In genomic region chr2:174294457-174294856, GRCm38 (mm10) we compare ENCODE assay signal across 8 mouse cellular contexts. TPM values are rescaled to one million over a fixed set of nuclear protein-coding genes. Genes with fewer than 3 reads are reported as not detected.
A peak's percentile ranks its signal among the peaks of the same experiment; 100 is the strongest.
DNase-seq lines count a peak whose midpoint lies in the region; ATAC-seq lines count a peak whose summit lies in the region.

No protein-coding gene starts in this region.

- ATAC-seq in kidney, embryonic 14.5 days (ENCODE audit: low FRiP score, low TSS enrichment), result no peak
- ATAC-seq in intestine, embryonic 14.5 days (replicated peaks; ENCODE audit: low FRiP score, low TSS enrichment, low read depth), result no peak
- ATAC-seq in neural tube, embryonic 12.5 days (ENCODE audit: low FRiP score, low read depth), result no peak

- H3K4me2 ChIP-seq in kidney, embryonic 14.5 days (replicated peaks; ENCODE audit: low read depth, low read length), result peak overlapping the region; percentile 47
- H3K4me2 ChIP-seq in intestine, embryonic 14.5 days (ENCODE audit: low read length), result peak overlapping the region; percentile 56
- H3K4me2 ChIP-seq in neural tube, embryonic 12.5 days (replicated peaks), result peak overlapping the region; percentile 66

- DNase-seq in kidney, postnatal 25 days, result no peak
- DNase-seq in c-Kit-positive CD71-positive TER-119-positive erythroid progenitor cells, embryonic 14.5 days (ENCODE audit: low spot score), result peak; percentile 32
- no peak for DNase-seq in intestine, embryonic 14.5 days (ENCODE audit: low spot score)
- no peak for DNase-seq in gastrocnemius, postnatal 14 days
- DNase-seq in left cerebral cortex, postnatal 14 days (ENCODE audit: low spot score in 2 of 2), result no peak
- no peak for DNase-seq in thymus, postnatal 14 days

- peak overlapping the region; percentile 68 for H3K9ac ChIP-seq in kidney, embryonic 14.5 days (ENCODE audit: low read depth, low read length)
- H3K9ac ChIP-seq in intestine, embryonic 14.5 days (ENCODE audit: low read length), result peak overlapping the region; percentile 72
- peak overlapping the region; percentile 74 for H3K9ac ChIP-seq in neural tube, embryonic 12.5 days

- H3K9me3 ChIP-seq in kidney, embryonic 14.5 days (ENCODE audit: control insufficient read depth, low read length), result peaks cover 51% of the 10 kb centered on the region
- H3K9me3 ChIP-seq in intestine, embryonic 14.5 days (ENCODE audit: control insufficient read depth, low read length), result peaks cover 46% of the 10 kb centered on the region
- peaks cover 54% of the 10 kb centered on the region for H3K9me3 ChIP-seq in neural tube, embryonic 12.5 days

- 43% methylated on average over 8 of the region's 8 CpGs for WGBS in kidney, embryonic 14.5 days
- WGBS in intestine, embryonic 14.5 days, result 47% methylated on average over 8 of the region's 8 CpGs
- 51% methylated on average over 8 of the region's 8 CpGs for whole genome bisulfite sequencing in neural tube, embryonic 12.5 days

- H3K27ac ChIP-seq in kidney, embryonic 14.5 days (ENCODE audit: low read depth, low read length), result peak overlapping the region; percentile 63
- H3K27ac ChIP-seq in intestine, embryonic 14.5 days (ENCODE audit: low read depth), result peak overlapping the region; percentile 82
- H3K27ac ChIP-seq in neural tube, embryonic 12.5 days, result peak overlapping the region; percentile 54; the same call in 1 of the 2 replicates

- intact Hi-C loops in gastrocnemius, postnatal 14 days (cut with DNase I; ENCODE audit: low total_unique reads), result no loop called here
- intact Hi-C loops in left cerebral cortex, postnatal 14 days (cut with DNase I), result loop anchor here (10.0 kb wide), 1 partner anchor 1110 kb away; no protein-coding TSS in a partner anchor

- peaks cover 15% of the 10 kb centered on the region; the same call in 1 of the 2 replicates for H3K4me1 ChIP-seq in kidney, embryonic 14.5 days (ENCODE audit: control insufficient read depth, insufficient read depth, low read length)
- H3K4me1 ChIP-seq in intestine, embryonic 14.5 days (replicated peaks; ENCODE audit: control insufficient read depth, insufficient read depth, low read length), result peaks cover 16% of the 10 kb centered on the region
- H3K4me1 ChIP-seq in neural tube, embryonic 12.5 days, result peaks cover 36% of the 10 kb centered on the region

- peak overlapping the region; percentile 62 for H3K4me3 ChIP-seq in kidney, embryonic 14.5 days (ENCODE audit: low read length)
- peak overlapping the region; percentile 67 for H3K4me3 ChIP-seq in intestine, embryonic 14.5 days (ENCODE audit: low read depth, low read length)
- peak overlapping the region; percentile 60 for H3K4me3 ChIP-seq in neural tube, embryonic 12.5 days

- H3K36me3 ChIP-seq in kidney, embryonic 14.5 days (ENCODE audit: control insufficient read depth, insufficient read depth, low read length), result peaks cover 8% of the 10 kb centered on the region
- H3K36me3 ChIP-seq in intestine, embryonic 14.5 days (ENCODE audit: control insufficient read depth, insufficient read depth, low read length), result peaks cover 15% of the 10 kb centered on the region; the same call in 1 of the 2 replicates
- peaks cover 5% of the 10 kb centered on the region; the same call in 1 of the 2 replicates for H3K36me3 ChIP-seq in neural tube, embryonic 12.5 days

- H3K27me3 ChIP-seq in kidney, embryonic 14.5 days (ENCODE audit: control insufficient read depth, insufficient read depth, low read length), result peaks cover 25% of the 10 kb centered on the region
- peaks cover 18% of the 10 kb centered on the region for H3K27me3 ChIP-seq in intestine, embryonic 14.5 days (replicated peaks; ENCODE audit: control insufficient read depth, insufficient read depth, low read length)
- H3K27me3 ChIP-seq in neural tube, embryonic 12.5 days (replicated peaks), result peaks cover 20% of the 10 kb centered on the region

RNA-seq across cellular contexts. Expression of gene Gnas, which starts 10.3 kb away (rescaled TPM):
- 1,459 and 1,592 TPM in 2 replicates for polyA plus RNA-seq in kidney, embryonic 14.5 days (2014; fragmentation: Nextera tagmentation; extraction: Ambion mirVana)
- 1,658 and 1,793 TPM in 2 replicates for polyA plus RNA-seq in intestine, embryonic 14.5 days (2014; fragmentation: Nextera tagmentation; extraction: Ambion mirVana)
- 1,608 and 1,653 TPM in 2 replicates for polyA plus RNA-seq in neural tube, embryonic 12.5 days (2016; fragmentation: Nextera tagmentation; extraction: Ambion mirVana)
- total RNA-seq in gastrocnemius, postnatal 14 days (2021), result 1,000 to 10,000 TPM; 1,660 to 1,705 TPM
- total RNA-seq in left cerebral cortex, postnatal 14 days (2021), result 1,000 to 10,000 TPM; 1,818 to 2,021 TPM

RNA-seq across cellular contexts. Expression of gene Gm20721, which starts 52.1 kb away (rescaled TPM):
- polyA plus RNA-seq in kidney, embryonic 14.5 days (2014; fragmentation: Nextera tagmentation; extraction: Ambion mirVana), result 10.1 and 15.0 TPM in 2 replicates
- polyA plus RNA-seq in intestine, embryonic 14.5 days (2014; fragmentation: Nextera tagmentation; extraction: Ambion mirVana), result 8.2 and 12.6 TPM in 2 replicates
- 11.6 and 20.7 TPM in 2 replicates for polyA plus RNA-seq in neural tube, embryonic 12.5 days (2016; fragmentation: Nextera tagmentation; extraction: Ambion mirVana)
- 1 to 10 TPM; 3.1 to 3.2 TPM for total RNA-seq in gastrocnemius, postnatal 14 days (2021)
- total RNA-seq in left cerebral cortex, postnatal 14 days (2021), result 1 to 10 TPM; 2.3 to 2.7 TPM
